Mouse (Mus musculus) forebrain, embryonic 13.5 days (tissue): ENCODE measurements around the gene Tas2r144. TPM values are rescaled to one million over a fixed set of nuclear protein-coding genes. Genes with fewer than 3 reads are reported as not detected.

Experiments used
- ATAC-seq: fragments of 200-750 bp; cut with Nextera tagmentation; 2 replicates; pipeline ENCODE4 v1.8.0; 2017
- H3K27ac ChIP-seq: fragments of 300-500 bp; sonication (generic); 2 replicates; pipeline ENCODE4 v1.5.1; 2015; ENCODE audit warnings: inconsistent platforms, mild to moderate bottlenecking, moderate library complexity
- H3K27me3 ChIP-seq: fragments of 300-500 bp; sonication (generic); 2 replicates; pipeline ENCODE4 v1.6.1; 2015; ENCODE audit warnings: mild to moderate bottlenecking, inconsistent platforms
- H3K36me3 ChIP-seq: fragments of 300-500 bp; sonication (generic); 2 replicates; pipeline ENCODE4 v1.6.1; 2015; ENCODE audit warnings: mild to moderate bottlenecking, inconsistent platforms; ENCODE audit not compliant: poor library complexity, severe bottlenecking
- H3K4me1 ChIP-seq: fragments of 300-500 bp; sonication (generic); 2 replicates; pipeline ENCODE4 v1.6.1; 2015; ENCODE audit warnings: inconsistent platforms
- H3K4me2 ChIP-seq: fragments of 300-500 bp; sonication (generic); 2 replicates; pipeline ENCODE4 v1.6.1; 2015; ENCODE audit warnings: inconsistent platforms, mild to moderate bottlenecking, moderate library complexity
- H3K4me3 ChIP-seq: fragments of 300-500 bp; sonication (generic); 2 replicates; pipeline ENCODE4 v1.5.1; 2015; ENCODE audit warnings: mild to moderate bottlenecking, inconsistent platforms
- H3K9ac ChIP-seq: fragments of 300-500 bp; sonication (generic); 2 replicates; pipeline ENCODE4 v1.6.1; 2015; ENCODE audit warnings: mild to moderate bottlenecking, inconsistent platforms
- H3K9me3 ChIP-seq: fragments of 300-500 bp; sonication (generic); replicated peaks from 2 replicates; pipeline ENCODE4 v1.6.1; 2016; ENCODE audit warnings: inconsistent platforms
- WGBS: fragments of 180-500 bp; shearing (Covaris S2); methylation state at CpG from one replicate; pipeline ENCODE4 v1.1.7; 2015; 5-methylcytosine and 5-hydroxymethylcytosine counted together
- polyA plus RNA-seq: library from polyadenylated mRNA; unstranded; fragments of >200 nt; fragmentation: Nextera tagmentation; extraction: Ambion mirVana; gene quantifications from 2 replicates; pipeline ENCODE4 v1.2.1, GENCODE M21; 2015

Gene Tas2r144
- polyA plus RNA-seq, 1 experiment from 2014 or later, result not detected

- H3K4me3 ChIP-seq, result peak within 1 kb of the TSS; percentile 48
- H3K27me3 ChIP-seq, result peaks cover 8% of the 10 kb centered on the region; the same call in 1 of the 2 replicates
- H3K4me2 ChIP-seq, result peak within 1 kb of the TSS; percentile 73
- WGBS, result 3% methylated on average over 28 of the region's 28 CpGs
- peaks cover 6% of the 10 kb centered on the region; the same call in 1 of the 2 replicates for H3K4me1 ChIP-seq
- H3K27ac ChIP-seq, result no peak within 1 kb of the TSS
- ATAC-seq, result peak; percentile 99
- H3K9me3 ChIP-seq, result no peaks in the 10 kb centered on the region
- H3K36me3 ChIP-seq, result no peaks in the 10 kb centered on the region
- peak within 1 kb of the TSS; percentile 61 for H3K9ac ChIP-seq
Measured at GRCm38 (mm10) chr6:42245711-42246353, 30.7 kb downstream of the Tas2r144 start, which contains the start of gene Gstk1. Gene Gstk1, plus strand, starts transcription at chr6:42245935.

DNA sequence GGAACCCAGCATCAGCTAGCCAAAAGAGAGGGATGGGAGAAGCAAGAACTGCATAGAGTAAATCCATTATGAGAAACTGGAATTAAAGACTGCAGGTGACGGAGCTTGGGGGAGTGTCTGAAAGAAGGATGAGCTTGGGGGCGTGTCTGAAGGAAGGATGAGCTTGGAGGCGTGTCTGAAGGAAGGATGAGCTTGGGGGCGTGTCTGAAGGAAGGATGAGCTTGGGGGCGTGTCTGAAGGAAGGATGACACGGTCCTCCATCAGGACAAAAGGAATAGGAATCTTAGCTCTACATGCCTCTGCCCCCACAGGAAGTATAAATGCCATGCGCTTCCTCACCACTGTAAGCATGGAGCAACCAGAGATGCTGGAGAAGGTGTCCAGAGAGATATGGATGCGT lies 32.0 kb downstream of the Tas2r144 start:
- H3K4me1 ChIP-seq, result peaks cover 6% of the 10 kb centered on the region; the same call in 1 of the 2 replicates
- 0 out of 2 replicates have a peak, but pooled peaks have one; percentile 6 for ATAC-seq
- WGBS, result 9% methylated on average over 8 of the region's 8 CpGs
- H3K36me3 ChIP-seq, result no peaks in the 10 kb centered on the region
- no peak overlapping the region for H3K9ac ChIP-seq
- H3K4me3 ChIP-seq, result no peak overlapping the region
- H3K9me3 ChIP-seq, result no peaks in the 10 kb centered on the region
- peaks cover 8% of the 10 kb centered on the region; the same call in 1 of the 2 replicates for H3K27me3 ChIP-seq
- 0 out of 2 replicates have a peak overlapping the region, but pooled peaks have one; percentile 9 for H3K4me2 ChIP-seq
- H3K27ac ChIP-seq, result no peak overlapping the region

DNA sequence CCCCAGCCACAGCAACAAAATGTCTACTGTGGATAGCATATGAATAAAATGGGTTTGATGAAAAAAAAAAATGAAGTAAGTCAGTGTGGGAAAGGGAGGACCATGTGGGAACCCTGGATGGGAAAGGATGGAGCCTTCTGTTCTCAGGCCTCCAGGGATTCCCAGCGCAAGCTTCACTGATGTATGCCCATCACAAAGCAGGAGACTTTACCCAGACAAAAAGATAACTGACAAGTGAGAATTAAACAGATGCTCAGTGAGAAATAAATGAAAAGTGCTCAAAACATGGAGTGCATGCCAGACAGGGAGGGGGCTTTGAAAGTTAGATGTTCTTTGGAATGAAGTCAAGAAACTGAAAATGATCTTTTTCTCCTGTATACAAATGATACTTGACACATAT lies 32.9 kb downstream of the Tas2r144 start:
- Histone ChIP-seq H3K27ac (no peak overlapping the region), H3K9ac (no peak overlapping the region), H3K27me3 (peaks cover 8% of the 10 kb centered on the region; the same call in 1 of the 2 replicates), H3K4me2 (no peak overlapping the region), H3K4me1 (peaks cover 6% of the 10 kb centered on the region; the same call in 1 of the 2 replicates), H3K36me3 (no peaks in the 10 kb centered on the region), H3K4me3 (no peak overlapping the region), H3K9me3 (no peaks in the 10 kb centered on the region)
- WGBS, result 74% methylated on average over 1 of the region's 1 CpGs
- peak; percentile 48; the same call in 1 of the 2 replicates for ATAC-seq

- ATAC-seq, result no peak
- WGBS, result 90% methylated on average over 4 of the region's 4 CpGs
Measured at GRCm38 (mm10) chr6:42251791-42252190, 36.7 kb downstream of the Tas2r144 start.

GRCm38 (mm10) chr6:42253103-42253502 lies 38.0 kb downstream of the Tas2r144 start:
- no peak for ATAC-seq
- no peaks in the 10 kb centered on the region for H3K4me1 ChIP-seq
- no peaks in the 10 kb centered on the region for H3K9me3 ChIP-seq
- no peaks in the 10 kb centered on the region for H3K36me3 ChIP-seq
- no peaks in the 10 kb centered on the region for H3K27me3 ChIP-seq
- no peak overlapping the region for H3K9ac ChIP-seq
- H3K4me3 ChIP-seq, result no peak overlapping the region
- WGBS, result 78% methylated on average over 2 of the region's 2 CpGs
- H3K27ac ChIP-seq, result no peak overlapping the region
- H3K4me2 ChIP-seq, result no peak overlapping the region

More at GRCm38 (mm10) chr6:42251791-42252190, 36.7 kb downstream of the Tas2r144 start:
- H3K36me3 ChIP-seq, result no peaks in the 10 kb centered on the region
- no peaks in the 10 kb centered on the region for H3K4me1 ChIP-seq
- H3K27ac ChIP-seq, result no peak overlapping the region
- no peaks in the 10 kb centered on the region for H3K9me3 ChIP-seq
- no peak overlapping the region for H3K4me2 ChIP-seq
- 0 out of 2 replicates have a peak, but pooled peaks cover 3% of the 10 kb centered on the region for H3K27me3 ChIP-seq
- H3K9ac ChIP-seq, result no peak overlapping the region
- no peak overlapping the region for H3K4me3 ChIP-seq

- WGBS, result 19% methylated on average over 11 of the region's 11 CpGs
- peak; percentile 58 for ATAC-seq
- Histone ChIP-seq H3K4me2 (no peak overlapping the region), H3K27me3 (no peaks in the 10 kb centered on the region), H3K27ac (no peak overlapping the region), H3K4me1 (no peaks in the 10 kb centered on the region), H3K9ac (no peak overlapping the region), H3K4me3 (no peak overlapping the region), H3K9me3 (no peaks in the 10 kb centered on the region), H3K36me3 (no peaks in the 10 kb centered on the region)
Measured at GRCm38 (mm10) chr6:42257303-42257863, 42.3 kb downstream of the Tas2r144 start.

DNA sequence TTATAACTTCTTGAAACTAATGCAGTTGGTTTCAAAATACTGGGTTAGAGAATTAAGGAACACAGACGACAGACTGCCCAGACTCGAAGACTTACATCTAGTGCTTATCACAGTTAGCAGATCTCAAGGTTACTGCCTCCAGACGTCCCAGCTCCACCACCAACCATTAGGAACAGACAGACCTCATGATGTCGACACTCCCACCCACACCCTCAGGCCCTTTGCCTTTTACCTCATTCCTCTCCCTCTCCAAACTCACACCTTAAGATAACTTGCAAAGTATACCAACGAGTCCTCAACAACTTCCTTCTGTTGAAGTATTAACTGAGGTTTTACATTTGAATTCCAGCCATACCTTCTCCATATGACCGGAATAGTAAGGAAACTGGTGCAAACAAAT lies 45.3 kb downstream of the Tas2r144 start:
- 80% methylated on average over 6 of the region's 6 CpGs for WGBS
- H3K27ac ChIP-seq, result no peak overlapping the region
- H3K4me2 ChIP-seq, result no peak overlapping the region
- no peaks in the 10 kb centered on the region for H3K27me3 ChIP-seq
- H3K4me1 ChIP-seq, result 0 out of 2 replicates have a peak, but pooled peaks cover 3% of the 10 kb centered on the region
- no peaks in the 10 kb centered on the region for H3K36me3 ChIP-seq
- H3K9me3 ChIP-seq, result no peaks in the 10 kb centered on the region
- H3K9ac ChIP-seq, result no peak overlapping the region
- no peak for ATAC-seq
- H3K4me3 ChIP-seq, result no peak overlapping the region

GRCm38 (mm10) chr6:42261524-42262170 lies 46.5 kb downstream of the Tas2r144 start, which contains the start of gene Tmem139:
Gene Tmem139, plus strand, starts transcription at chr6:42261970.
- Histone ChIP-seq H3K9me3 (no peaks in the 10 kb centered on the region), H3K4me1 (peaks cover 8% of the 10 kb centered on the region), H3K27ac (no peak within 1 kb of the TSS), H3K4me3 (no peak within 1 kb of the TSS), H3K27me3 (no peaks in the 10 kb centered on the region), H3K9ac (no peak within 1 kb of the TSS), H3K36me3 (no peaks in the 10 kb centered on the region), H3K4me2 (no peak within 1 kb of the TSS)
- WGBS, result 21% methylated on average over 19 of the region's 20 CpGs
- no peak for ATAC-seq

GRCm38 (mm10) chr6:42264626-42265312 lies 49.6 kb downstream of the Tas2r144 start, which contains the start of gene Casp2:
Gene Casp2, plus strand, starts transcription at chr6:42264985.
- ATAC-seq, result peak; percentile 99
- H3K4me2 ChIP-seq, result peak within 1 kb of the TSS; percentile 90
- WGBS, result under 1% methylated on average over 50 of the region's 51 CpGs

More at GRCm38 (mm10) chr6:42264626-42265312, 49.6 kb downstream of the Tas2r144 start, which contains the start of gene Casp2:
- peaks cover 21% of the 10 kb centered on the region for H3K4me1 ChIP-seq
- peaks cover 26% of the 10 kb centered on the region for H3K36me3 ChIP-seq
- H3K9me3 ChIP-seq, result no peaks in the 10 kb centered on the region
- peak within 1 kb of the TSS; percentile 96 for H3K9ac ChIP-seq
- H3K27ac ChIP-seq, result peak within 1 kb of the TSS; percentile 89
- no peaks in the 10 kb centered on the region for H3K27me3 ChIP-seq
- H3K4me3 ChIP-seq, result peak within 1 kb of the TSS; percentile 87
